Mouse (Mus musculus): ENCODE results near the gene Dll4. TPM values are rescaled to one million over a fixed set of nuclear protein-coding genes. Genes with fewer than 3 reads are reported as not detected.
A peak's percentile ranks its signal among the peaks of the same experiment; 100 is the strongest.

Gene Dll4
- 5.7 and 5.8 TPM in 2 replicates for polyA plus RNA-seq (2015; fragmentation: Nextera tagmentation; extraction: Ambion mirVana)

DNA sequence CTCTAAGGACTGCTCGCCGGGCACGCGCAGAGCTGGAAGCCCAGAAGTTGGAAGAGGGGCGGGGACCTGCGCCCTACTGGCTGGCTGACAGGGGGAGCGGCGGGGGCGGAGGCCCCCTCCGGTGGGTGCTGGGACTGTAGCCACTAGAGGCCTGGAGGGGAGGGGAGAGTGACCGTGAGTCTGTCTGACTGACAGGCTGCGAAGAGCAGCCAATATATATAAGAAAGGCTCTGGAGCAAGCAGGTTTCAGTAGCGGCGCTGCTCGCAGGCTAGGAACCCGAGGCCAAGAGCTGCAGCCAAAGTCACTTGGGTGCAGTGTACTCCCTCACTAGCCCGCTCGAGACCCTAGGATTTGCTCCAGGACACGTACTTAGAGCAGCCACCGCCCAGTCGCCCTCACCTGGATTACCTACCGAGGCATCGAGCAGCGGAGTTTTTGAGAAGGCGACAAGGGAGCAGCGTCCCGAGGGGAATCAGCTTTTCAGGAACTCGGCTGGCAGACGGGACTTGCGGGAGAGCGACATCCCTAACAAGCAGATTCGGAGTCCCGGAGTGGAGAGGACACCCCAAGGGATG lies at the start of gene Dll4:
Gene Dll4 (plus strand): TSS at position 217 of the 576 bp plus-strand sequence.
- H3K9ac ChIP-seq = peak within 1 kb of the TSS; percentile 33; the same call in 1 of the 2 replicates
- no peaks in the 10 kb centered on the region for H3K9me3 ChIP-seq (replicated peaks)
- peak within 1 kb of the TSS; percentile 85 for H3K4me2 ChIP-seq (replicated peaks)
- peaks cover 96% of the 10 kb centered on the region for H3K27me3 ChIP-seq
- H3K4me3 ChIP-seq (replicated peaks) = peak within 1 kb of the TSS; percentile 47
- peak; percentile 59; the same call in 1 of the 2 replicates for ATAC-seq (ENCODE audit: insufficient number of reproducible peaks, low FRiP score, low TSS enrichment, low read depth)
- H3K36me3 ChIP-seq = no peaks in the 10 kb centered on the region
- H3K27ac ChIP-seq (replicated peaks) = no peak within 1 kb of the TSS
- peaks cover 58% of the 10 kb centered on the region for H3K4me1 ChIP-seq
- under 1% methylated on average over 33 of the region's 33 CpGs for whole genome bisulfite sequencing

DNA sequence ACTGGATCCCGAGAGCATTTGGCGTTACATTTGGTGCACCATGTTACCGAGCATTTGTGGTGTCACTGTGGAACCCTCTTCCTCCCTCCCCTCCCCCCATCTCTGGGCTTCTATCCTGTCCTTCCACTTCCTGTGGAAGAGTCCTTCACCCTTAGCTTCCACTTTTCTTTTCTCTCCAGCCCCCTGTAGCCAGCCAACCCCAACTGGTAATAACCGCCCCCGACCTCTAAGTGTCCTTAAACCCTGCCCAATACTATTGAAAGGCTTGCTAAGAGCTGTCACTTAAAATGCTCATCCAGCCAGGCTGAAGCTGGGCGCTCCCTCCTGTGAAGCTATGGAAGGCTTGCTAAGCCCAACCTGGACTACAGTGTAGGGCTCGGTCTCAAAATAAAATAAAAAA lies 48.7 kb upstream of the Dll4 start:
- H3K27me3 ChIP-seq = no peaks in the 10 kb centered on the region
- H3K36me3 ChIP-seq = no peaks in the 10 kb centered on the region
- no peak for ATAC-seq (ENCODE audit: insufficient number of reproducible peaks, low FRiP score, low TSS enrichment, low read depth)
- H3K9ac ChIP-seq = no peak overlapping the region
- H3K4me1 ChIP-seq = no peaks in the 10 kb centered on the region
- WGBS = 81% methylated on average over 7 of the region's 7 CpGs
- no peak overlapping the region for H3K27ac ChIP-seq (replicated peaks)
- H3K4me3 ChIP-seq (replicated peaks) = no peak overlapping the region
- no peaks in the 10 kb centered on the region for H3K9me3 ChIP-seq (replicated peaks)
- no peak overlapping the region for H3K4me2 ChIP-seq (replicated peaks)

GRCm38 (mm10) chr2:119277810-119278209 lies 47.8 kb upstream of the Dll4 start:
- Histone ChIP-seq H3K27me3 (no peaks in the 10 kb centered on the region), H3K4me3 (replicated peaks) (no peak overlapping the region), H3K9ac (no peak overlapping the region), H3K36me3 (no peaks in the 10 kb centered on the region), H3K4me2 (replicated peaks) (no peak overlapping the region), H3K4me1 (no peaks in the 10 kb centered on the region), H3K27ac (replicated peaks) (no peak overlapping the region), H3K9me3 (replicated peaks) (no peaks in the 10 kb centered on the region)
- ATAC-seq (ENCODE audit: insufficient number of reproducible peaks, low FRiP score, low TSS enrichment, low read depth) = no peak
- WGBS = 89% methylated on average over 23 of the region's 23 CpGs

- no peaks in the 10 kb centered on the region for H3K27me3 ChIP-seq
- no peak overlapping the region for H3K4me2 ChIP-seq (replicated peaks)
- WGBS = 86% methylated on average over 7 of the region's 7 CpGs
- H3K4me1 ChIP-seq = no peaks in the 10 kb centered on the region
- H3K4me3 ChIP-seq (replicated peaks) = no peak overlapping the region
- ATAC-seq (ENCODE audit: insufficient number of reproducible peaks, low FRiP score, low TSS enrichment, low read depth) = no peak
- H3K9me3 ChIP-seq (replicated peaks) = no peaks in the 10 kb centered on the region
- H3K27ac ChIP-seq (replicated peaks) = no peak overlapping the region
- H3K36me3 ChIP-seq = no peaks in the 10 kb centered on the region
- H3K9ac ChIP-seq = no peak overlapping the region
Measured at GRCm38 (mm10) chr2:119281899-119282565, 43.6 kb upstream of the Dll4 start.

DNA sequence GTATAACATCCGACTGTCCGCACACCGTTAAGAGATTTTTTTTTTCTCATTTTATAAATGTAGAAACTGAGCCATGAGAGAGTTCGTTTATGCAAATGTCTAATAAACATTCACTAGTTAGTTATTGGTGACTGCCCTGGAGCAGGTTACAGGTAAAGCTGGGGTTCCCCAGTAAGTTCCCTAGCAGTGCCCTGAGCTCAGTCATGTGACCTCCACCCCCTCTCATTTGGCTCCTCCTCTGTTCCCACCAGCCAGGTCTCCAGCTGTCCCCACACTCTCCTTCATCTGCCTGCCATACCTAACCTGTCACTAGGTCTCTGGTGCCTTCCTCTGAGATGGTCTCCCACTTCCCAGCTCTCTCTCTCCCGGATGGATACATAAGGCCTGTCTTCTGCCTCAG lies 38.2 kb upstream of the Dll4 start:
- Histone ChIP-seq H3K4me3 (replicated peaks) (no peak overlapping the region), H3K9me3 (replicated peaks) (no peaks in the 10 kb centered on the region), H3K9ac (no peak overlapping the region), H3K27me3 (no peaks in the 10 kb centered on the region), H3K4me2 (replicated peaks) (no peak overlapping the region), H3K27ac (replicated peaks) (no peak overlapping the region), H3K4me1 (peaks cover 20% of the 10 kb centered on the region), H3K36me3 (peaks cover 25% of the 10 kb centered on the region)
- no peak for ATAC-seq (ENCODE audit: insufficient number of reproducible peaks, low FRiP score, low TSS enrichment, low read depth)
- 90% methylated on average over 5 of the region's 5 CpGs for WGBS

GRCm38 (mm10) chr2:119288270-119288882 lies 37.2 kb upstream of the Dll4 start, which contains the start of gene Vps18:
TSS of gene Vps18 (plus strand) at chr2:119288740.
- Histone ChIP-seq H3K27ac (replicated peaks) (peak within 1 kb of the TSS; percentile 39), H3K9me3 (replicated peaks) (no peaks in the 10 kb centered on the region), H3K36me3 (peaks cover 35% of the 10 kb centered on the region), H3K4me3 (replicated peaks) (peak within 1 kb of the TSS; percentile 72), H3K27me3 (no peaks in the 10 kb centered on the region), H3K9ac (peak within 1 kb of the TSS; percentile 82), H3K4me1 (peaks cover 20% of the 10 kb centered on the region), H3K4me2 (replicated peaks) (peak within 1 kb of the TSS; percentile 84)
- ATAC-seq (ENCODE audit: insufficient number of reproducible peaks, low FRiP score, low TSS enrichment, low read depth) = peak; percentile 94
- 2% methylated on average over 31 of the region's 31 CpGs for WGBS

DNA sequence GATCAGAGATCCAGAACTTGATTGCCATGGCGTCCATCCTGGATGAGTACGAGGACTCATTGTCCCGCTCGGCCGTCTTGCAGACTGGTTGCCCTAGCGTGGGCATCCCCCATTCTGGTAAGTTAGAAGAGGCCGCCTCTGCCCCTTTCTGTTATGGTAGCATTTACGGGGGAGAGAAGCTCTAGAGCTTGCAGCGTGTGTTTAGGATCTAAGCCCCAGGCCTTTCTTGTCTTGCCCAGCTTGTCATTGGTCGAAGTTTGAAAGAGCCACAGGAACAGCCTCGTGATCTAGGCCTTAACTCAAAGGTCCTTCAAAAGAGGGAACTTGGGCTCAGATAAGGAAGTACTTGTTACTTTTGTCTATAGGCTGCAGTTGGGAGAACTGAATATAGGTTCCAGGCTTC lies 36.6 kb upstream of the Dll4 start:
- ATAC-seq (ENCODE audit: insufficient number of reproducible peaks, low FRiP score, low TSS enrichment, low read depth) = no peak
- peak overlapping the region; percentile 39 for H3K27ac ChIP-seq (replicated peaks)

DNA sequence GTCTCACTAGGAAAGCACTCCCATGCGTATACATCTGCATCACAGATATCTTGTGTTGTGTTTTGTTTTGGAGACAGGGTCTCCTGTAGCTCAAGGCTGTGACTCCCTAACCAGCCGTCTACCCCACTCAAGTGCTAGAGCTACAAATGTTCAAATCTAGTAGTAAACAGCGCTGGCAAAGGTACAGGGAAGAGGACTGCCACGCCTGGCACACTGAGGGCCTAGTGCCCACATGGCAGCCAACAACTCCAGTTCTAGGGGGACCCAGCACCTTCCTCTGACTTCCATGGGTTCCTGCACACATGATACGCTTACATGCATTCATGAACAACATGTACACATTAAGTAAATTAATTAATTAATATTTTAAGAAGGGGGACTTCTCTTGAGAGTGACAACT lies 33.3 kb upstream of the Dll4 start:
- Histone ChIP-seq H3K4me1 (peaks cover 20% of the 10 kb centered on the region), H3K27me3 (no peaks in the 10 kb centered on the region), H3K27ac (replicated peaks) (no peak overlapping the region), H3K9ac (no peak overlapping the region), H3K9me3 (replicated peaks) (no peaks in the 10 kb centered on the region), H3K4me2 (replicated peaks) (no peak overlapping the region), H3K36me3 (peaks cover 67% of the 10 kb centered on the region), H3K4me3 (replicated peaks) (no peak overlapping the region)
- no peak for ATAC-seq (ENCODE audit: insufficient number of reproducible peaks, low FRiP score, low TSS enrichment, low read depth)
- 94% methylated on average over 5 of the region's 5 CpGs for WGBS

More for the DNA sequence above, 36.6 kb upstream of the Dll4 start:
- Histone ChIP-seq H3K36me3 (peaks cover 41% of the 10 kb centered on the region), H3K4me3 (replicated peaks) (peak overlapping the region; percentile 72), H3K9me3 (replicated peaks) (no peaks in the 10 kb centered on the region), H3K4me1 (peaks cover 20% of the 10 kb centered on the region), H3K27me3 (no peaks in the 10 kb centered on the region), H3K9ac (peak overlapping the region; percentile 82), H3K4me2 (replicated peaks) (peak overlapping the region; percentile 84)
- WGBS = 2% methylated on average over 11 of the region's 11 CpGs

- H3K4me3 ChIP-seq (replicated peaks) = no peak overlapping the region
- H3K9ac ChIP-seq = no peak overlapping the region
- H3K27ac ChIP-seq (replicated peaks) = no peak overlapping the region
- no peak for ATAC-seq (ENCODE audit: insufficient number of reproducible peaks, low FRiP score, low TSS enrichment, low read depth)
- H3K9me3 ChIP-seq (replicated peaks) = no peaks in the 10 kb centered on the region
- WGBS = 95% methylated on average over 17 of the region's 17 CpGs
- no peaks in the 10 kb centered on the region for H3K27me3 ChIP-seq
- H3K36me3 ChIP-seq = peaks cover 73% of the 10 kb centered on the region
- no peak overlapping the region for H3K4me2 ChIP-seq (replicated peaks)
- peaks cover 19% of the 10 kb centered on the region for H3K4me1 ChIP-seq
Measured at GRCm38 (mm10) chr2:119292852-119293251, 32.7 kb upstream of the Dll4 start.

GRCm38 (mm10) chr2:119293311-119293710 lies 32.3 kb upstream of the Dll4 start:
- no peak overlapping the region for H3K9ac ChIP-seq
- H3K36me3 ChIP-seq = peaks cover 75% of the 10 kb centered on the region
- no peak for ATAC-seq (ENCODE audit: insufficient number of reproducible peaks, low FRiP score, low TSS enrichment, low read depth)

DNA sequence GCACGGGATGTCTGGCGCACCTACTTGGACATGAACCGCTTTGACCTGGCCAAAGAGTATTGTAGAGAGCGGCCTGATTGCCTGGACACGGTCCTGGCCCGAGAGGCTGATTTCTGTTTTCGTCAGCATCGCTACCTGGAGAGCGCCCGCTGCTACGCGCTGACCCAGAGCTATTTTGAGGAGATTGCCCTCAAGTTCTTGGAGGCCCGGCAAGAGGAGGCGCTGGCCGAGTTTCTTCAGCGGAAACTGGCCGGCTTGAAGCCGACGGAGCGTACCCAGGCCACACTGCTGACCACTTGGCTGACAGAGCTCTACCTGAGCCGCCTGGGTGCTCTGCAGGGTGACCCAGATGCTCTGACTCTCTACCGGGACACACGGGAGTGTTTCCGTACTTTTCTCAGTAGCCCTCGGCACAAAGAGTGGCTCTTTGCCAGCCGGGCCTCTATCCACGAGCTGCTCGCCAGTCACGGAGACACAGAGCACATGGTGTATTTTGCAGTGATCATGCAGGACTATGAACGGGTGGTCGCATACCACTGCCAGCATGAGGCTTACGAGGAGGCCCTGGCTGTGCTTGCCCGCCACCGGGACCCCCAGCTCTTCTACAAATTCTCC lies 31.7 kb upstream of the Dll4 start:
- Histone ChIP-seq H3K4me2 (replicated peaks) (no peak overlapping the region), H3K9ac (no peak overlapping the region), H3K36me3 (peaks cover 79% of the 10 kb centered on the region), H3K27ac (replicated peaks) (no peak overlapping the region), H3K27me3 (no peaks in the 10 kb centered on the region), H3K9me3 (replicated peaks) (no peaks in the 10 kb centered on the region), H3K4me1 (peaks cover 14% of the 10 kb centered on the region), H3K4me3 (replicated peaks) (no peak overlapping the region)
- 94% methylated on average over 34 of the region's 34 CpGs for WGBS
- ATAC-seq (ENCODE audit: insufficient number of reproducible peaks, low FRiP score, low TSS enrichment, low read depth) = no peak

More at GRCm38 (mm10) chr2:119293311-119293710, 32.3 kb upstream of the Dll4 start:
- Histone ChIP-seq H3K9me3 (replicated peaks) (no peaks in the 10 kb centered on the region), H3K4me3 (replicated peaks) (no peak overlapping the region), H3K27ac (replicated peaks) (no peak overlapping the region), H3K4me2 (replicated peaks) (no peak overlapping the region), H3K27me3 (no peaks in the 10 kb centered on the region), H3K4me1 (peaks cover 14% of the 10 kb centered on the region)
- 97% methylated on average over 17 of the region's 17 CpGs for WGBS
